Mouse (Mus musculus) kidney, postnatal 0 days (tissue): ENCODE measurements around the gene Mmachc. TPM values are rescaled to one million over a fixed set of nuclear protein-coding genes. Genes with fewer than 3 reads are reported as not detected.

Experiments
- ATAC-seq: fragments of 200-750 bp; cut with Nextera tagmentation; replicated peaks from 2 replicates; pipeline ENCODE4 v1.8.0; 2017; ENCODE audit warnings: low read depth, moderate number of reproducible peaks, moderate TSS enrichment, moderate library complexity; ENCODE audit not compliant: low FRiP score
- DNase-seq: peaks from one replicate; pipeline ENCODE4 v3.0.0-alpha.2; 2016; ENCODE audit warnings: low spot score
- H3K27ac ChIP-seq: fragments of 300-500 bp; sonication (generic); 2 replicates; pipeline ENCODE4 v1.5.1; 2014; ENCODE audit warnings: mild to moderate bottlenecking
- H3K27me3 ChIP-seq: fragments of 300-500 bp; sonication (generic); 2 replicates; pipeline ENCODE4 v1.6.1; 2014; ENCODE audit warnings: low read length, mixed read lengths; ENCODE audit not compliant: insufficient read depth
- H3K36me3 ChIP-seq: fragments of 300-500 bp; sonication (generic); 2 replicates; pipeline ENCODE4 v1.6.1; 2014; ENCODE audit warnings: low read length, mixed read lengths; ENCODE audit not compliant: insufficient read depth
- H3K4me1 ChIP-seq: fragments of 300-500 bp; sonication (generic); replicated peaks from 2 replicates; pipeline ENCODE4 v1.6.1; 2014; ENCODE audit warnings: antibody characterized with exemption, low read length, mixed read lengths; ENCODE audit not compliant: insufficient read depth
- H3K4me2 ChIP-seq: fragments of 300-500 bp; sonication (generic); 2 replicates; pipeline ENCODE4 v1.6.1; 2014; ENCODE audit warnings: mild to moderate bottlenecking, low read length, moderate library complexity, mixed read lengths
- H3K4me3 ChIP-seq: fragments of 300-500 bp; sonication (generic); replicated peaks from 2 replicates; pipeline ENCODE4 v1.5.1; 2014; ENCODE audit warnings: low read depth, low read length
- H3K9ac ChIP-seq: fragments of 300-500 bp; sonication (generic); 2 replicates; pipeline ENCODE4 v1.6.1; 2014; ENCODE audit warnings: low read depth, low read length
- H3K9me3 ChIP-seq: fragments of 300-500 bp; sonication (generic); replicated peaks from 2 replicates; pipeline ENCODE4 v1.6.1; 2016; ENCODE audit warnings: low read length, inconsistent platforms, mixed read lengths
- CTCF ChIP-seq: IDR thresholded peaks from 2 replicates; pipeline ENCODE4 v1.5.1; 2016; ENCODE audit warnings: antibody characterized with exemption, low read depth, mild to moderate bottlenecking, moderate library complexity
- WGBS: fragments of 180-500 bp; shearing (Covaris S2); extraction: QIAGEN DNeasy Blood & Tissue Kit; methylation state at CpG from one replicate; pipeline ENCODE4 v1.1.7; 2014; 5-methylcytosine and 5-hydroxymethylcytosine counted together
- polyA plus RNA-seq: library from polyadenylated mRNA; unstranded; fragments of >200 nt; fragmentation: Nextera tagmentation; extraction: Ambion mirVana; gene quantifications from 2 replicates; pipeline ENCODE4 v1.2.1, GENCODE M21; 2015

The Mmachc gene
- polyA plus RNA-seq, 1 experiment from 2014 or later, result 20.3 TPM

DNA sequence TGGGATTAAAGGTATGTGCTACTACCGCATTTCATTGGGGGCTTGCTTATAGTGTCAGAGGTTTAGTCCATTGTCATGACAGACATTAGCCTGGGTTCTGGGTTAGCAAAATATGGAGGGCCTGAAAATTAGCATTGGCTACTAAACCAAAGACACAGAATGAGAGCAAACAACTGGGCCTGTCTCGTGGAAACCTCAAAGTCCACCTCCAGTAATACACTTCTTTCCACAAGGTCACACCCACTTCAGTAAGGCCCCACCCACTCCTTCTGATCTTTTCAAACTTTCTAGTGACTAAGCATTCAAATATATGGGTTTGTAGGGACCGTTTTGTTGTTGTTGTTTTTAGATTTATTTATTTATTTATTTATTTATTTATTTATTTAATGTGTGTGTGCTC, 21.3 kb upstream of the Mmachc start:
- no peak overlapping the region for H3K4me3 ChIP-seq
- no peak overlapping the region for H3K27ac ChIP-seq
- no peaks in the 10 kb centered on the region for H3K4me1 ChIP-seq
- H3K9me3 ChIP-seq, result no peaks in the 10 kb centered on the region
- H3K4me2 ChIP-seq, result no peak overlapping the region
- H3K9ac ChIP-seq, result no peak overlapping the region
- TF ChIP-seq CTCF, result no peak
- DNase-seq (no peak), ATAC-seq (no peak)
- H3K36me3 ChIP-seq, result no peaks in the 10 kb centered on the region
- no peaks in the 10 kb centered on the region for H3K27me3 ChIP-seq
- 92% methylated on average over 3 of the region's 3 CpGs for WGBS

DNA sequence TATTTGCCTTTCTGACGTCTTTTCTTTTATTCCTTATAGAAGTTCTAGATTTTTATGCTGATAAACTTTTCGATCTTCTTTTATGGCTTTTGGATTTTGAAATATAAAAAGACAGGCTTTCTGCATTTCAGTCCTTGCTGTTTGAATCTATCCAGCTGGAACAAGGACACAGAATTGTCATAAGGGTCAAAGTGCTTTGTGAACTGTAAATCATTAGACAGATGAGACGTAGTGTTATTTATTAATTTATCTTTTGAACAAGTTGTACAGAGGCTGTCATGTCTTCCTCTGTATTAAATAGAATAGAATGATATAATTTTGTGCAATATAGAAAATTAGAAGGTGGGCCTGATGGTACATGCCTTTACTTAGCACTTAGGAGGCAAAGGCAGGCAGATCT, 19.2 kb upstream of the Mmachc start:
- WGBS, result 62% methylated on average over 3 of the region's 3 CpGs
- no peak overlapping the region for H3K4me3 ChIP-seq
- H3K36me3 ChIP-seq, result no peaks in the 10 kb centered on the region
- 0 out of 2 replicates have a peak, but pooled peaks cover 2% of the 10 kb centered on the region for H3K4me1 ChIP-seq
- no peak for TF ChIP-seq CTCF
- no peak overlapping the region for H3K27ac ChIP-seq
- ATAC-seq (no peak), DNase-seq (no peak)
- H3K4me2 ChIP-seq, result no peak overlapping the region
- H3K27me3 ChIP-seq, result no peaks in the 10 kb centered on the region
- H3K9me3 ChIP-seq, result no peaks in the 10 kb centered on the region
- H3K9ac ChIP-seq, result no peak overlapping the region

DNA sequence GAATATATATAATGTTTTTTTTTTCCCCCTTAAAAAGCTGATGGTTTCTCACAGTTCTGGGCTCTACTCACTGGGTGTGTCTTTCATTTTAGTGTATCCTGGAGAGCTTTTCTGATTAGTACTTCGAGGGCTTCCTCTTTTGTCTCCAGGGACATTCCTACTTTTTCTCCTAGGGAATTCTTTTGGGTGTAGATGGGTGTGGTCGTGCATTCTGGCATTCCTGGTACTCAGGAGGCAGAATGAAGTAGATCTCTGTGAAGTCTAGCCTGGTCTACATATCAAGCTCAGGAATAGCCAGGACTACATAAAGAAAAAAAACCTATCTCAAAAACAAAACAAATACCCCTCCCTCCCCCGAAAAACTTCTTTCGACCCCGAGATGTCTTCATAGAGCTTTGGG, 17.2 kb upstream of the Mmachc start:
- TF ChIP-seq CTCF, result no peak
- Histone ChIP-seq H3K27ac (no peak overlapping the region), H3K9me3 (no peaks in the 10 kb centered on the region), H3K4me3 (no peak overlapping the region), H3K9ac (no peak overlapping the region), H3K27me3 (no peaks in the 10 kb centered on the region), H3K4me1 (0 out of 2 replicates have a peak, but pooled peaks cover 3% of the 10 kb centered on the region), H3K36me3 (no peaks in the 10 kb centered on the region), H3K4me2 (no peak overlapping the region)
- DNase-seq, result no peak
- WGBS, result 85% methylated on average over 5 of the region's 5 CpGs
- no peak for ATAC-seq

DNA sequence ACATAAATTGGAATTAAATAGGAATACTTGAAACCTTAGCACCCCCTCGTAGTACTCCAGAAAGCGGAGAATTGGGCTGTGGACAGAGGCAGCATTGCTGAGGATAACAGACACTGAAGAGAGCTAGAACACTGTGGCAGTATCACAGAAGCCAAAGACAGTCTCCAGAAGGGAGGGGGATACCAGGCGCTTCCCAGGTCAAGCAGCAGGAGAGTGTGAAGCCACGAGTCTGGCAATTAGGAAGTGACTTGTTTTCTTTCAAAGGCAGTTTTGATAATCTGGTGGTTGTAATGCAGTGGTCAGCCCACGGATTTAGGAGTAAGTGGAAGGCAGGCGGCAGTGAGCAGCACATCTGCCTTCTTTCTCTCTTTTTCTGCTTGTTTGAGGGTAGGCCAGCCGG, 14.0 kb upstream of the Mmachc start:
- H3K27ac ChIP-seq, result no peak overlapping the region
- no peak for TF ChIP-seq CTCF
- H3K4me1 ChIP-seq, result 0 out of 2 replicates have a peak, but pooled peaks cover 3% of the 10 kb centered on the region
- H3K9ac ChIP-seq, result 0 out of 2 replicates have a peak overlapping the region, but pooled peaks have one; percentile 18
- H3K9me3 ChIP-seq, result no peaks in the 10 kb centered on the region
- ATAC-seq (no peak), DNase-seq (no peak)
- 0 out of 2 replicates have a peak overlapping the region, but pooled peaks have one; percentile 85 for H3K4me3 ChIP-seq
- WGBS, result 55% methylated on average over 7 of the region's 7 CpGs
- no peaks in the 10 kb centered on the region for H3K27me3 ChIP-seq
- no peaks in the 10 kb centered on the region for H3K36me3 ChIP-seq
- peak overlapping the region; percentile 95 for H3K4me2 ChIP-seq

DNA sequence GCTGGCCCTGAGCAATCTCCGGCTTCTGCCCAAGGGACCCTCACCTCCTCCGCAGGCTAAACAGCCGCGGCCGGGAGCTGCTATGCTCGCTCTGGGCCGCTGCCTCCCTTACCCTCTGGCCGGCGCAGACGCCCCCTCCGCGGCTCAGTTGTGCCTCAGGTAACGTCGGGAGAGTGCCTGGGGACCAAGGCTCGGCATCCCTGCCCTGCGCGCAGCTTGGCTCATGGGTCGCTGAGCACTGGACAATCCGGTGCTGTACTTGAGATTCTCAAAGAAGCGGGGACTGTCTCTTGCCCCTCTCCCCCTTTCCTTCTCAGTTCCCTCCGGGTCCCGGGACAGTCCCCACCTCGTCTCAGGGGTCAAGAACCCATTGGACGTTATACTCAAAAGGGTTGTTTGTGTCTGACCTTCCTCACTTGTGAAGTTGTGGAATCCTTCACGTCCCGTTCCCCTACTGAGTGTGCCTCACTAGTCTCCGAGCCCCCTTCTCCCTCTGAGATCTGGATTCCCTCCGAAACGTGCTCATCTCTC, 13.0 kb upstream of the Mmachc start:
- 0% methylated on average over 28 of the region's 29 CpGs for WGBS
- ATAC-seq, result no peak; the same call in 1 of the 2 replicates
- peak overlapping the region; percentile 77 for H3K27ac ChIP-seq

DNA sequence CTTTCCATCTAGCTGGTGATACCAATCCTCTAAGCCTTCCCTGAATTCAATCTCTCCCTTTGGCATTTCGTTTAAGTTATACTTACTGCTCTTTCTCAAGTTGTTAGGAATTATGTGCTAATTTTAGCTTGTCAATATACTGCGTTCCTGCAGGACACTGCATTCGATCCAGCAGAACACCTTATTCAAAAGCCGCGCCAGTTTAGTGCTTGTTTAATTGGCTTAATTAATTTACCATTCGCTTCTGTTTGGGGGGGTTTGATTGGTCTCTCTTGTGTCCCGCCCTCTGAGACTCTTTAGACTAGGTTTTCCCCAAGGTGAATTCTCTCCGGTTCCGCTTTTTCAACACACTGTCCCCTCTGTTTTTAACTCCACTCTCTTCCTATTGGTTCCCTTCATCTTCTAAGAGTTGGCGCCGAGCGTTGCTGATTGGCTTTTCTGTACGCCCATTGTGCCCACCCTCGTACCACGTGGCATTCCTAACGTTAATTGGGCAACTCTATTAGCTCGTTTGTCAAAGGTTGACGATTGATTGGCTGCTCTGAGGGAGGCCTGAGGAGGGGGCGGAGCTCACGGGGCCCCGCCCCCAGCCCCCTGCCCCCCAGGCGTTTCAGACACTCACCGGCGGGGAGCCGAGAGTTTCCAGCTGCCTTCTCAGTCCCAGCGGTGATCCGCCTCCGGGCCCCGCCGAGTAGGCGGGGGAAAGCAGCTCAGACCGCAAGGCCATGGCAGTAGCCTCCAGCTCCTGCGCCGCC, 12.3 kb upstream of the Mmachc start, which contains the start of gene Tesk2:
Tesk2 (plus strand) TSS at position 606 of the 755 bp plus-strand sequence.
- Histone ChIP-seq H3K4me2 (peak within 1 kb of the TSS; percentile 95), H3K36me3 (no peaks in the 10 kb centered on the region), H3K4me3 (peak within 1 kb of the TSS; percentile 85), H3K4me1 (0 out of 2 replicates have a peak, but pooled peaks cover 3% of the 10 kb centered on the region), H3K27ac (peak within 1 kb of the TSS; percentile 77), H3K9ac (peak within 1 kb of the TSS; percentile 80), H3K9me3 (no peaks in the 10 kb centered on the region), H3K27me3 (no peaks in the 10 kb centered on the region)
- peak; percentile 97 for ATAC-seq
- no peak; the same call in 1 of the 2 replicates for TF ChIP-seq CTCF
- DNase-seq, result peak; percentile 100
- WGBS, result under 1% methylated on average over 34 of the region's 34 CpGs

More for the DNA sequence above, 13.0 kb upstream of the Mmachc start:
- TF ChIP-seq CTCF, result no peak
- peak overlapping the region; percentile 80 for H3K9ac ChIP-seq
- H3K36me3 ChIP-seq, result no peaks in the 10 kb centered on the region
- peak overlapping the region; percentile 95 for H3K4me2 ChIP-seq
- peak overlapping the region; percentile 85 for H3K4me3 ChIP-seq
- H3K4me1 ChIP-seq, result 0 out of 2 replicates have a peak, but pooled peaks cover 3% of the 10 kb centered on the region
- H3K9me3 ChIP-seq, result no peaks in the 10 kb centered on the region
- DNase-seq, result no peak
- no peaks in the 10 kb centered on the region for H3K27me3 ChIP-seq
